Mouse (Mus musculus) liver, embryonic 12.5 days (tissue): Measurements from ENCODE around the gene Arl9. TPM values are rescaled to one million over a fixed set of nuclear protein-coding genes. Genes with fewer than 3 reads are reported as not detected.

Experiments
- ATAC-seq: fragments of 200-750 bp; cut with Nextera tagmentation; 2 replicates; pipeline ENCODE4 v1.8.0; 2017; ENCODE audit warnings: moderate number of reproducible peaks, mild to moderate bottlenecking, moderate library complexity
- H3K27ac ChIP-seq: fragments of 300-500 bp; sonication (generic); 2 replicates; pipeline ENCODE4 v1.5.1; 2016; ENCODE audit warnings: mild to moderate bottlenecking
- H3K27me3 ChIP-seq: fragments of 300-500 bp; sonication (generic); replicated peaks from 2 replicates; pipeline ENCODE4 v1.6.1; 2016; ENCODE audit warnings: mild to moderate bottlenecking, moderate library complexity
- H3K36me3 ChIP-seq: fragments of 300-500 bp; sonication (generic); 2 replicates; pipeline ENCODE4 v1.6.1; 2016; ENCODE audit warnings: mild to moderate bottlenecking, moderate library complexity
- H3K4me1 ChIP-seq: fragments of 300-500 bp; sonication (generic); 2 replicates; pipeline ENCODE4 v1.6.1; 2016
- H3K4me2 ChIP-seq: fragments of 300-500 bp; sonication (generic); 2 replicates; pipeline ENCODE4 v1.6.1; 2016; ENCODE audit warnings: mild to moderate bottlenecking, moderate library complexity
- H3K4me3 ChIP-seq: fragments of 300-500 bp; sonication (generic); 2 replicates; pipeline ENCODE4 v1.5.1; 2016; ENCODE audit warnings: mild to moderate bottlenecking, moderate library complexity
- H3K9ac ChIP-seq: fragments of 300-500 bp; sonication (generic); 2 replicates; pipeline ENCODE4 v1.6.1; 2016; ENCODE audit warnings: mild to moderate bottlenecking, moderate library complexity
- H3K9me3 ChIP-seq: fragments of 300-500 bp; sonication (generic); replicated peaks from 2 replicates; pipeline ENCODE4 v1.6.1; 2016; ENCODE audit warnings: mild to moderate bottlenecking, moderate library complexity
- WGBS: fragments of 180-500 bp; shearing (Covaris S2); methylation state at CpG from one replicate; pipeline ENCODE4 v1.1.7; 2016; ENCODE audit not compliant: insufficient replicate concordance; 5-methylcytosine and 5-hydroxymethylcytosine counted together
- polyA plus RNA-seq: library from polyadenylated mRNA; unstranded; fragments of >200 nt; fragmentation: Nextera tagmentation; extraction: Ambion mirVana; gene quantifications from 2 replicates; pipeline ENCODE4 v1.2.1, GENCODE M21; 2016

Gene Arl9
- polyA plus RNA-seq, 1 experiment from 2014 or later = not detected

- no peak for ATAC-seq
- H3K27ac ChIP-seq = peak overlapping the region; percentile 87; the same call in 1 of the 2 replicates
Measured at GRCm38 (mm10) chr5:76975736-76976135, 28.1 kb upstream of the Arl9 start.

GRCm38 (mm10) chr5:76984015-76984414 lies 19.8 kb upstream of the Arl9 start:
- Histone ChIP-seq H3K4me3 (no peak overlapping the region), H3K9ac (no peak overlapping the region), H3K4me2 (no peak overlapping the region), H3K9me3 (no peaks in the 10 kb centered on the region), H3K27ac (no peak overlapping the region), H3K4me1 (no peaks in the 10 kb centered on the region), H3K27me3 (no peaks in the 10 kb centered on the region), H3K36me3 (peaks cover 91% of the 10 kb centered on the region)
- ATAC-seq = no peak
- 88% methylated on average over 11 of the region's 11 CpGs for WGBS

More at GRCm38 (mm10) chr5:76975736-76976135, 28.1 kb upstream of the Arl9 start:
- Histone ChIP-seq H3K27me3 (no peaks in the 10 kb centered on the region), H3K36me3 (peaks cover 52% of the 10 kb centered on the region), H3K9ac (peak overlapping the region; percentile 95), H3K4me3 (peak overlapping the region; percentile 98), H3K4me2 (peak overlapping the region; percentile 83), H3K4me1 (peaks cover 23% of the 10 kb centered on the region), H3K9me3 (no peaks in the 10 kb centered on the region)
- 79% methylated on average over 8 of the region's 8 CpGs for WGBS

- Histone ChIP-seq H3K27me3 (no peaks in the 10 kb centered on the region), H3K4me1 (peaks cover 44% of the 10 kb centered on the region), H3K9me3 (no peaks in the 10 kb centered on the region), H3K4me2 (peak overlapping the region; percentile 19), H3K9ac (peak overlapping the region; percentile 39), H3K36me3 (peaks cover 89% of the 10 kb centered on the region), H3K4me3 (no peak overlapping the region), H3K27ac (peak overlapping the region; percentile 79)
- 45% methylated on average over 3 of the region's 3 CpGs for WGBS
- peak; percentile 65 for ATAC-seq
Measured at GRCm38 (mm10) chr5:76990789-76991188, 13.1 kb upstream of the Arl9 start.

- Histone ChIP-seq H3K9me3 (no peaks in the 10 kb centered on the region), H3K36me3 (peaks cover 92% of the 10 kb centered on the region), H3K27ac (peak overlapping the region; percentile 85), H3K9ac (no peak overlapping the region), H3K4me3 (no peak overlapping the region), H3K27me3 (no peaks in the 10 kb centered on the region), H3K4me2 (peak overlapping the region; percentile 47), H3K4me1 (peaks cover 44% of the 10 kb centered on the region)
- WGBS = 62% methylated on average over 5 of the region's 5 CpGs
- peak; percentile 94 for ATAC-seq
Measured at GRCm38 (mm10) chr5:76993174-76993814, 10.6 kb upstream of the Arl9 start.

DNA sequence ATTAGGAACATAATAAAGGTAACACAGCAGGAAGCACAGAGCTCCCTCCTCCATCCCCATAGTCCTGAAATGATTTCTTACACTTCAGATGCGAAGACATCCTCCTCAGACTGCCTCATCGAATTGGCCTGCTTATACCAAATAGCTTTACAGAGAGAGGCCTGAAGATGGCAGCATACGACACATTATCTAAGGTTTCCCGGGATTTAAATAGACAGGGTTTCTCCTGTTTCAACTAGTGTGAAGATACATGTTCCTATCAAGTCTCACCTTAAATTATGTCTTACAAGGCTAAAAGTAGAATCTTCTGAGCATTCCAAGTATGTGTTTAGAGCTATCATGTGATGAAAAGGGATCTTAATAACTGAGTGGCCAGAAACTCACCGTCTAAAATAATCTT lies 5.4 kb upstream of the Arl9 start:
- no peak for ATAC-seq
- no peak overlapping the region for H3K9ac ChIP-seq
- H3K27me3 ChIP-seq = no peaks in the 10 kb centered on the region
- H3K4me2 ChIP-seq = no peak overlapping the region
- 72% methylated on average over 5 of the region's 5 CpGs for WGBS
- H3K36me3 ChIP-seq = peaks cover 79% of the 10 kb centered on the region
- H3K9me3 ChIP-seq = no peaks in the 10 kb centered on the region
- no peak overlapping the region for H3K27ac ChIP-seq
- H3K4me3 ChIP-seq = no peak overlapping the region
- peaks cover 8% of the 10 kb centered on the region; the same call in 1 of the 2 replicates for H3K4me1 ChIP-seq

DNA sequence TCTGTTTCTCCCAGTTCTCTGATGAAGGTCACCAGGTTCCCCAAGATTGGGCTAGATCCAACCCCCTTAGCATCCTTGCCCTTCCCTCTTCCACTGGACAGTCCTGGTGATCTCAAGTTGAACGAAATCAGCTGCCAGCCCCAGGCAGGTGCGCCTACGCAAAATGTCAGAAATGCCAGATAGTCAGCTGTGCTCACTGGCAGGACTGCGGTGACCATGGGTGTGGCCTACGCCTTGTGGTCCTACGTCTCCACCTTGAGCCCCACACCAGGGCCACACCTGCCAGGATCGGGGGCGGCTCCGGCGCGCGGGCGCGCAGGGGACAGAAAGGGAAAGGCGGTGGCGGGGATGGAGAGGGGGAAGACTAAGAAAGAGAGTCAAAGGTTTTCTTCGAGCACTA lies 2.7 kb upstream of the Arl9 start:
- 0 out of 2 replicates have a peak, but pooled peaks cover under 1% of the 10 kb centered on the region for H3K27me3 ChIP-seq
- no peak for ATAC-seq
- no peak overlapping the region for H3K4me3 ChIP-seq
- WGBS = 89% methylated on average over 17 of the region's 17 CpGs
- no peaks in the 10 kb centered on the region for H3K4me1 ChIP-seq
- H3K27ac ChIP-seq = no peak overlapping the region
- no peak overlapping the region for H3K4me2 ChIP-seq
- H3K36me3 ChIP-seq = peaks cover 51% of the 10 kb centered on the region
- no peaks in the 10 kb centered on the region for H3K9me3 ChIP-seq
- no peak overlapping the region for H3K9ac ChIP-seq

- peak overlapping the region; percentile 65; the same call in 1 of the 2 replicates for H3K27ac ChIP-seq
Measured at GRCm38 (mm10) chr5:77010352-77010751, 6.5 kb downstream of the Arl9 start.

GRCm38 (mm10) chr5:77011082-77011481 lies 7.2 kb downstream of the Arl9 start:
- peak overlapping the region; percentile 65 for H3K27ac ChIP-seq

More at GRCm38 (mm10) chr5:77010352-77010751, 6.5 kb downstream of the Arl9 start:
- Histone ChIP-seq H3K9ac (no peak overlapping the region), H3K4me2 (no peak overlapping the region), H3K4me3 (no peak overlapping the region), H3K4me1 (peaks cover 29% of the 10 kb centered on the region), H3K27me3 (0 out of 2 replicates have a peak, but pooled peaks cover 3% of the 10 kb centered on the region), H3K9me3 (no peaks in the 10 kb centered on the region), H3K36me3 (no peaks in the 10 kb centered on the region)
- ATAC-seq = peak; percentile 70
- 64% methylated on average over 9 of the region's 9 CpGs for WGBS

GRCm38 (mm10) chr5:77013171-77013570 lies 9.3 kb downstream of the Arl9 start:
- H3K27me3 ChIP-seq = no peaks in the 10 kb centered on the region
- H3K9me3 ChIP-seq = no peaks in the 10 kb centered on the region
- no peak overlapping the region for H3K4me2 ChIP-seq
- no peak for ATAC-seq
- H3K27ac ChIP-seq = no peak overlapping the region
- H3K4me3 ChIP-seq = no peak overlapping the region
- H3K4me1 ChIP-seq = peaks cover 37% of the 10 kb centered on the region
- WGBS = 55% methylated on average over 3 of the region's 3 CpGs
- H3K36me3 ChIP-seq = no peaks in the 10 kb centered on the region
- no peak overlapping the region for H3K9ac ChIP-seq

More at GRCm38 (mm10) chr5:77011082-77011481, 7.2 kb downstream of the Arl9 start:
- H3K36me3 ChIP-seq = no peaks in the 10 kb centered on the region
- ATAC-seq = peak; percentile 58
- no peaks in the 10 kb centered on the region for H3K9me3 ChIP-seq
- no peak overlapping the region for H3K4me2 ChIP-seq
- H3K9ac ChIP-seq = no peak overlapping the region
- 0 out of 2 replicates have a peak, but pooled peaks cover 3% of the 10 kb centered on the region for H3K27me3 ChIP-seq
- 29% methylated on average over 3 of the region's 3 CpGs for WGBS
- peaks cover 37% of the 10 kb centered on the region for H3K4me1 ChIP-seq
- no peak overlapping the region for H3K4me3 ChIP-seq

- H3K9ac ChIP-seq = peak within 1 kb of the TSS; percentile 44
- H3K4me2 ChIP-seq = peak within 1 kb of the TSS; percentile 84
- WGBS = 16% methylated on average over 57 of the region's 57 CpGs
- no peaks in the 10 kb centered on the region for H3K27me3 ChIP-seq
- ATAC-seq = peak; percentile 98
- no peaks in the 10 kb centered on the region for H3K36me3 ChIP-seq
- H3K4me3 ChIP-seq = peak within 1 kb of the TSS; percentile 59
- H3K27ac ChIP-seq = no peak within 1 kb of the TSS
- 0 out of 2 replicates have a peak, but pooled peaks cover 2% of the 10 kb centered on the region for H3K9me3 ChIP-seq
- H3K4me1 ChIP-seq = peaks cover 31% of the 10 kb centered on the region
Measured at GRCm38 (mm10) chr5:77015544-77016482, 12.0 kb downstream of the Arl9 start, which contains the start of gene Thegl. Thegl (plus strand) TSS chr5:77016023.

DNA sequence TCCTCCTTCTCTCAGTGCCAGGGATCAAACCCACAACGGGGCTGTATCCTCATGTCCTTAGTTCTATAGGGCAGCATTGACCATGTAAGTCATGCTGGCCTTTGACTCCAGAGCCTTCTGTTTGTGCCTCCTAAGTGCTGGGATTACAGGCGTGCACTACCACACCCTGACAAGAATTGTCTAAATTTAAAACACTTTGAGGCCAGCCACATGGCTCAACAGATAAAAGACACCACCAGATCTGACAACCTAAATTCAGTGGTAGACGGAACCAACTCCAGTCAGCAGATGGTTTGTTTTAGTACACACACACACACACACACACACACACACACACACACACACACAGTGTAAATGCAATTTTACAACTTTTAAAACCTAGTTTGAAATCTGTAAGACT lies 24.2 kb downstream of the Arl9 start:
- 0 out of 2 replicates have a peak, but pooled peaks cover 4% of the 10 kb centered on the region for H3K9me3 ChIP-seq
- no peak overlapping the region for H3K4me3 ChIP-seq
- H3K4me2 ChIP-seq = no peak overlapping the region
- no peak overlapping the region for H3K9ac ChIP-seq
- H3K4me1 ChIP-seq = peaks cover 11% of the 10 kb centered on the region
- no peaks in the 10 kb centered on the region for H3K36me3 ChIP-seq
- 0 out of 2 replicates have a peak overlapping the region, but pooled peaks have one; percentile 10 for H3K27ac ChIP-seq
- H3K27me3 ChIP-seq = no peaks in the 10 kb centered on the region
- WGBS = 34% methylated on average over 3 of the region's 3 CpGs
- ATAC-seq = peak; percentile 75
